Mouse (Mus musculus) skeletal muscle tissue, adult 2 months (tissue): ENCODE measurements around the gene Trim65.
A peak's percentile ranks its signal among the peaks of the same experiment; 100 is the strongest.

Experiments
- DNase-seq: peaks from one replicate; pipeline ENCODE4 v3.0.0-alpha.2; 2012; ENCODE audit warnings: low read depth, low spot score

Gene Trim65

GRCm38 (mm10) chr11:116088741-116089394 is 42.1 kb downstream of the Trim65 start:
- DNase-seq: no peak

GRCm38 (mm10) chr11:116088188-116088587 is 42.7 kb downstream of the Trim65 start:
- no peak for DNase-seq

DNA sequence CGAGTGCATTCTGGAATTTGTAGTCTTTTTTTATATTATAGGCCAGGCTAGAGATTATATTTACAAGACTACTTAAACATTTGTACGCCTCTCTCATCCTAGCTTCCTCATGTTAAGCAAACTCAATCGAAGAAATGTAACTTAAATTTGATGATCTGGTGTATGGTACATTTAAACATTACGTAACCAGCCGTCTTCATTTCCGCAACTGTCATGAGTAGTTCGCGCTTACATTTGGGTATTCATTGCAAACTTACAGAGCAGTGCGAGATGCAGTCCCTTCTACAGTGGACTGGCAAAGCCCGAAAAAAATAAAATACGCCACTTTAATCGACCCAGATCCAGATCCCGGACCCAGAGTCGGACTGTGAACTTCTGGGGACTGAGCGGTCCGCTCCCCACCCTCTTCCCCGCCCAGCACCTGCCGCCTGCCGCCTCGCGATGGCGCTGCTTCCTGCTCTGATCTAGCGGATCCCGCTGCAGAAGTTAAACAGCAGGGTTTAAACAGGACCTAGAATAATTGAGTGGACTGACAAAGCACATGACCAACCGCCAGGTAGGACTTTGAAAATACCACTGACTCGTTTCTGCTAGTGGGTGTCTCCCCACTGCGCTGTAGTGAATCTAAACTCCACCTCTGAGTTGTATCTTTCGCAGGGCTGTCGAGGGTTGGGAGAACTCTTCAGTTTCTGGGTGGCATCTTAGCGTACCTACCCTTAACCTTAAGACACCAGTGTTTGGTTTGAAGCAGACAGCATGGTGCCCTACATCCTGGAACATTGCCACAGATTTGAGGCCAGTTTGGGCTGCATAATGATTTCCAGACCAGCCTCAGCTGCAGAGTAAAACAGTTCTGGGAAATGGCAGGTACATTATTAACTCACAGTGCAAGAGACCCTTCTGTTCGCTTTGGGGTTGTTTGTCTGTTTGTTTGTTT is 43.5 kb downstream of the Trim65 start:
- peak; percentile 86 for DNase-seq

DNA sequence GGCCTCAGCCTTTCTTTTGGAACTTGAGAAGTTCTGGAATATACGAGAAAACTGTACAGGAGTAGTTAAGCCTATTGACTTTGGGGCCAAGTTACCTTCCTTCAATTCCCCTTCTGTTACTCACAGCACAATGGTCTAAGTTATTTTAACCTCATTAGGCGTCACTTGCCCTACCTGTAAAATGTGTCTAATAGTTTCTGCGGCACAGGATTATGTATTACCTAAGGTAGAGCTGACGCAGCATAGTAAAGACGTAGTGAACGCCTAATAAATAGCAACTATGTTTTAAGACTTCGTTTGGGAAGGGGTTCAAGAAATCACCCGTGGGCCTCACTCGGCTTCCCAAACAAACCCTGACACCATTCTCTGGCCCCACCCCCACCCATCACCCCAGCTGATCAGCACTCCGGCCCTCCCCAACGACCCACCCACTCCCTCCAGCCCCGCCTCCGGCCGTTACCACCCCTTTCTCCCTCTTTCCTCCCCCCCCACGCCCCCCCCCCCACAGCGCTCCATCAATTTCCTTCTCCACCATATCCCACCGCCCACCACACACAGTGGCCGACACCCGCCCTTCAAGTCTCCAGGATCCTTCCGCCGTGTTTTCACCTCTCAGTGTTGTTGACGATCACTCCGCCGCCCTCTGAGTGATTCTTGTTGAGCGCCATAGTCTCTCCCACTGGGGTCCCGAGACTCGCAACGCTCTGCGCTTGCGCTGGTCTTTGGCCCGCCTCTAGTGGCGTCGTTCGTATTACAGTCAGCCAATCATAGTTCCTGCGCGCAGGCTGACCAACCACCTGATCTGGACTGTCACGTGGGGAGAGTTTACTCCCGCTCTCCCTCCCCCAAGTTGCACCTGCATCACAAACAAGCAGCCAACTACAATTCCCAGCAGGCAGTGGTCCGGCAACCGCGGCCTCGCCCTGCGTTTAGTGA is 44.4 kb downstream of the Trim65 start, which contains the start of gene Wbp2:
TSS of gene Wbp2 (minus strand) at position 738 of the 936 bp plus-strand sequence.
- peak; percentile 99 for DNase-seq

GRCm38 (mm10) chr11:116084166-116084565 is 46.8 kb downstream of the Trim65 start:
- no peak for DNase-seq

GRCm38 (mm10) chr11:116083096-116083672 is 47.7 kb downstream of the Trim65 start:
- no peak for DNase-seq

- DNase-seq: no peak
Measured at GRCm38 (mm10) chr11:116081081-116081480, 49.8 kb downstream of the Trim65 start.

DNA sequence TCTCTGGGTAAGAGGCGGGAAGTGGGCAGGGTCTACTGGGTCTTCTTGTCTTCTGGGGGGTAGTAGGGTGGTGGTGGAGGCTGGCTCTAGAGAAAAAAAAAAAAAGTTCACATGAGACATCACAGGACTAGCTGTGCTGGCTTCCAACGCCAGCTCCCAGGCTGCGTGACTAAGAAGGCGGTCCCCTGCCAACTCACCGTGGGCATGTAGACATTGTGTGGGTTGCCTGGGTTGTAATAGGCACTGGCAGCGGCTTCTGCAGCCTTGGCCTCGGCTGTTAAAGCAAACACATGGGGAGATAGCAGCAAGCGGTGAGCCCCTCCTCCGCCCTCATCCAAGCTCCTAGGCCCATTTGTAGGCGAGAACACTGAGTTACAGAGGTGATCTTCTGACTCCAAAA is 51.4 kb downstream of the Trim65 start:
- DNase-seq: no peak

DNA sequence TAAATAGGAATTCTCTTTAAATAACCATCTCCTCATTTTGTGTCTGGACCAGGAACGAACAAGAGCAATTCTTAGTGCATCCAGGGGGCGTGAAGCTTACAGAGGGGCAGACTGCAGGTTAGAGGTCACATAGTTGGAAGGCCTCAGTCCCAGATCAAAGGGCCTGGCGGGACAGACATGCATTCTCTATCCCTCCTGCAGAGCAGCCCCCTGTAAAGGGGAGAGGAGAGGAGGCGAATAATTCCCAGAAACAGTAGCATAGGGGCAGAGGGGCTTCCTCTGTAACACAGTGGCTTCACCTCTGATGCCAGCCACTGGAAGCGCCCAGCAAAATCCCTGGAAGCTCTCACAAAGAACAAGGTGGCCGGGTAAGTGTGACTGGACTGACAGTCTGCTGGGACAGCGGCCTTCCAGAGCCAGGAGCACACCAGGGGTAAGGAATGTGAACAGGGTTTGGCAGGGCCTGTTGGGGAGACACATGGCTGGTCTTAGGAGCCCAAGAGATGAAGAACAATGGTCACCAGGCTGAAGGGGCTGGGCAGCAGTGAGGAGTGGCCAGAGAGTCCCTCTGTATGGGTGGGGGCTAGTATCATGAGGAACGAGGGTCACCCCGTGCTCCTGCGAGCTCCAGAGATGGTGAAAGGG is 52.1 kb downstream of the Trim65 start:
- no peak for DNase-seq

DNA sequence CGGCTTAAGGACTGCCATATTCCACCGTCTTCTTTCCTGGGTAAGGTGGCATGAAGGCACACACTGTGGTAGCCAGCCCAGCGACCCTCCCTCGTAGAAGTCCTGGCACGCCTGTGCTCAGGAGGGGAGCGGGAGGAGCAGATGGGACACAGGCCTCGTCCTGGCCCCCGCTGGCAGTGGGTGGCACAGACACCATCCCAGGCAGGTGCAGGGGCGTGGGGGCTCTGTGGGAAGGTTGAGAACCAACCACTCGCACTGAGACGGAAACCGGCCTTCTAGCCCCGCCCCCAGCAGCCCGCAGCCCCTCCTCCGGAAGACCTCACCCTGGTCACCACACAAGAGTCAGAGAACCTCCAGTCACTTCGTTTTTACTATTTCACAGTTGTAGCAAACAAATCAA is 52.7 kb downstream of the Trim65 start:
- DNase-seq: no peak

DNA sequence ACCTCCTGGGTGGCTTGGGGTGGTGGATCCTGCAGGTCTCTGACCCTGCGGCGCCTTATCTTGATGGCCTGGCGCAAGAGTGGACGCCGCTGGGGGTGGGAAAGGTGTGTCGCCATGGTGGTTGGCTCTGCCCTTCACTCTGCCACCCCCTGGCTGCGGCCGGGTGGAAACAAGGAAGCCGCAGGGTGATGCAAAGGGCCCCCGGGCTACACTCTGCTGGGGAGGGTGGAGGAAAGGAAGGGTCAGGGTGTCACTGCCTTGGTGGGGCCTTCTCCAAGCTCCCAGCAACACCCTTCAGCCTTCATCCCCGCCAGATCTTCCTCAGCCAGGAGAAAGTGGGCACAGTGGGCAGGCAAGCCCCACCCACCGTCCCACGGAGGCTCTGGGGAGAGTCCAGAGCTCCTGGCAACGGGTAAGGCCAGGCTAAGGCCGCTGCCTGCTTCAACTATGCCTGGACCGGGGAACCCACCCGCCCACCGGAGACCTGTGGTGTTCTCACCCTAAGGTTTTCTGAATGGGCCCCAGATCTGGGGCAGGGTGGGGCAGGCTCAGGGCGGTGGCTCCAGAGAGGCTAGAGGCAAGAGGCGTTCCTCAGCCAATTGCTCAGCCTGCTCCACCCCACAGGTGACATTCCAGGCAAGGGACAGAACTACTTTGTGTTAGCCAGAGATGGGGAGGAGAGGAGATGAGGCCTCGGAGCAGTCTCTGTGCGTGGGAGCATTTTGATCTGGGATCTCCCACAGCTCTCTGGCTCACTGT is 53.3 kb downstream of the Trim65 start, which contains the start of gene Unc13d:
TSS of gene Unc13d (minus strand) at position 516 of the 759 bp plus-strand sequence.
- no peak for DNase-seq

GRCm38 (mm10) chr11:116076836-116077235 is 54.1 kb downstream of the Trim65 start:
- no peak for DNase-seq

DNA sequence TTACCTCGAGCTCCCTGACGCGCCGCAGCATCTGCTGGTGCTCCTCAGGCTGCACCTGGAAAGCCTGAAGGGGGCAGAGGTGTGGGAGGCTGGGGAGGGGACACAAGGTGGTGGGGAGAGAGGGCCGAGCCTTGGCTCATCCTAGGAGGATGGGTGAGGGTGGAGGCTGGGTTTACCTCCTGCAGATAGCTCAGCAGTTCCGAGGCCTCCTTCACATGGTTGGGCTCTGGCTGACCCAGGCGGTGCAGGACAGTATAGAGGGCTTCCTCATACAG is 54.7 kb downstream of the Trim65 start:
- DNase-seq: no peak

- DNase-seq: no peak
Measured at GRCm38 (mm10) chr11:116075539-116076265, 55.2 kb downstream of the Trim65 start.

DNA sequence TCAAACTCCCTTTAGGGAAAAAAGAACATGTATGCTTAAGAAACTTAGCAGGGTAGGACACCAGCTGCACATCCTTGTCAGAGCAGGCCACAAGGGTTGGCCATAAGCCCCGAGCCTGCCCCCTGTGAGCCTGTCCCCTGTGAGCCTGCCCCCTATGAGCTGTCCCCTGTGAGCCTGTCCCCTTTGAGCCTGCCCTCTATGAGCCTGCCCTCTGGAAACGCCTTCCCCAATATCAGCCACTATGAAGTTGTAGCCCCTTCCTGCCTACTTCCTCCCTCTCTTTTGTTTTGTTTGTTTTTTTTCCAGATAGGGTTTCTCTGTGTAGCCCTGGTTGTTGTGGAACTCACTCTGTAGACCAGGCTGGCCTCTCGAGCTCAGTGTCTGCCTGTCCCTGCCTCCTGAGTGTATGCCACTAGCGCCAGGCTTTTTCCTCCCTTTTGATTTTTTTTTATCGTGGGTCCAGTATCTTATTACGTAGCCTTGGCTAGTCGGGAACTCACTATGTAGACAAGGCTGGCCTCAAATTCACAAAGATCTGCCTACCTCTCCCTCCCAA is 56.4 kb downstream of the Trim65 start:
- DNase-seq: no peak

- DNase-seq: no peak
Measured at GRCm38 (mm10) chr11:116072608-116073007, 58.3 kb downstream of the Trim65 start.
